Mouse (Mus musculus): ENCODE results near the gene Ckap4. TPM values are rescaled to one million over a fixed set of nuclear protein-coding genes. Genes with fewer than 3 reads are reported as not detected.

Ckap4 gene
- polyA plus RNA-seq, 1 experiment from 2014 or later: 49.2 TPM

- peak; percentile 49 for ATAC-seq
- 11% methylated on average over 3 of the region's 3 CpGs for WGBS
- no peaks in the 10 kb centered on the region for H3K36me3 ChIP-seq (ENCODE audit: insufficient read depth, low read length)
- H3K27me3 ChIP-seq (replicated peaks; ENCODE audit: insufficient read depth, low read length): no peaks in the 10 kb centered on the region
- H3K4me2 ChIP-seq (replicated peaks; ENCODE audit: low read depth, low read length): no peak overlapping the region
- TF ChIP-seq EP300 (IDR thresholded peaks at IDR 0.05) (no peak), CTCF (IDR thresholded peaks at IDR 0.05) (peak; percentile 88)
- H3K9me3 ChIP-seq (ENCODE audit: low read length): no peaks in the 10 kb centered on the region
- H3K9ac ChIP-seq (replicated peaks; ENCODE audit: low read depth): no peak overlapping the region
- no peaks in the 10 kb centered on the region for H3K4me1 ChIP-seq (ENCODE audit: insufficient read depth, low read depth, low read length)
- H3K27ac ChIP-seq (ENCODE audit: low read length): no peak overlapping the region
- DNase-seq (ENCODE audit: low spot score): peak; percentile 85
- no peak overlapping the region for H3K4me3 ChIP-seq (ENCODE audit: low read depth, low read length)
Measured at GRCm38 (mm10) chr10:84515512-84515950, 18.3 kb downstream of the Ckap4 start.

GRCm38 (mm10) chr10:84514038-84514578, 19.8 kb downstream of the Ckap4 start:
- no peak overlapping the region for H3K27ac ChIP-seq (ENCODE audit: low read length)
- 0 out of 2 replicates have a peak, but pooled peaks have one; percentile 22 for ATAC-seq
- DNase-seq (ENCODE audit: low spot score): peak; percentile 79
- no peak overlapping the region for H3K4me3 ChIP-seq (ENCODE audit: low read depth, low read length)
- H3K9ac ChIP-seq (replicated peaks; ENCODE audit: low read depth): no peak overlapping the region
- WGBS: 34% methylated on average over 5 of the region's 5 CpGs
- no peaks in the 10 kb centered on the region for H3K36me3 ChIP-seq (ENCODE audit: insufficient read depth, low read length)
- H3K9me3 ChIP-seq (ENCODE audit: low read length): no peaks in the 10 kb centered on the region
- H3K27me3 ChIP-seq (replicated peaks; ENCODE audit: insufficient read depth, low read length): no peaks in the 10 kb centered on the region
- peak; percentile 91 for TF ChIP-seq CTCF (IDR thresholded peaks at IDR 0.05)
- no peak for TF ChIP-seq EP300 (IDR thresholded peaks at IDR 0.05)
- H3K4me2 ChIP-seq (replicated peaks; ENCODE audit: low read depth, low read length): no peak overlapping the region
- no peaks in the 10 kb centered on the region for H3K4me1 ChIP-seq (ENCODE audit: insufficient read depth, low read depth, low read length)

DNA sequence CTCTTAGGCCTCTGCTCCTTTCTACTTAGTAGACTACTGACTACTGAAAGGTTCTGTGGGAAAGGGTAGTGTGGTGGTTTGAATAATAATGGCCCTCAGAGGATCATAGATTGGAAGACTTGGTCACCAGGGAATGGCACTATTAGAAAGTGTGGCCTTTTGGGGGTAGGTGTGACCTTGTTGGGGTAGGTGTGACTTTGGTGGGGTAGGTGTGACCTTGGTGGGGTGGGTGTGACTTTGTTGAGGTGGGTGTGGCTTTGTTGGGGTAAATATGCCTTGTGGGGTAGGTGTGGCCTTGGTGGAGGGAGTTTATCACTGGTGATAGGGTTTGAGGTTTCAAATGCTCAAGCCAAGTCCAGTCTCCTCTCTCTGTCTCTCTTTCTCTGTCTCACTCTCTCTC, 21.1 kb downstream of the Ckap4 start:
- Histone ChIP-seq H3K4me1 (ENCODE audit: insufficient read depth, low read depth, low read length) (no peaks in the 10 kb centered on the region), H3K4me2 (replicated peaks; ENCODE audit: low read depth, low read length) (no peak overlapping the region), H3K4me3 (ENCODE audit: low read depth, low read length) (no peak overlapping the region), H3K36me3 (ENCODE audit: insufficient read depth, low read length) (no peaks in the 10 kb centered on the region), H3K27ac (ENCODE audit: low read length) (no peak overlapping the region), H3K9ac (replicated peaks; ENCODE audit: low read depth) (no peak overlapping the region), H3K27me3 (replicated peaks; ENCODE audit: insufficient read depth, low read length) (no peaks in the 10 kb centered on the region), H3K9me3 (ENCODE audit: low read length) (no peaks in the 10 kb centered on the region)
- TF ChIP-seq CTCF (IDR thresholded peaks at IDR 0.05) (no peak), EP300 (IDR thresholded peaks at IDR 0.05) (no peak)
- ATAC-seq (no peak), DNase-seq (ENCODE audit: low spot score) (no peak)

- no peaks in the 10 kb centered on the region for H3K27me3 ChIP-seq (replicated peaks; ENCODE audit: insufficient read depth, low read length)
- H3K4me2 ChIP-seq (replicated peaks; ENCODE audit: low read depth, low read length): no peak overlapping the region
- no peak for ATAC-seq
- H3K4me3 ChIP-seq (ENCODE audit: low read depth, low read length): no peak overlapping the region
- TF ChIP-seq EP300 (IDR thresholded peaks at IDR 0.05) (no peak), CTCF (IDR thresholded peaks at IDR 0.05) (no peak)
- no peak for DNase-seq (ENCODE audit: low spot score)
- no peak overlapping the region for H3K27ac ChIP-seq (ENCODE audit: low read length)
- no peaks in the 10 kb centered on the region for H3K36me3 ChIP-seq (ENCODE audit: insufficient read depth, low read length)
- H3K9ac ChIP-seq (replicated peaks; ENCODE audit: low read depth): no peak overlapping the region
- WGBS: 67% methylated on average over 1 of the region's 1 CpGs
- H3K9me3 ChIP-seq (ENCODE audit: low read length): no peaks in the 10 kb centered on the region
- H3K4me1 ChIP-seq (ENCODE audit: insufficient read depth, low read depth, low read length): no peaks in the 10 kb centered on the region
Measured at GRCm38 (mm10) chr10:84508603-84509002, 25.3 kb downstream of the Ckap4 start.

GRCm38 (mm10) chr10:84498867-84499266, 35.0 kb downstream of the Ckap4 start:
- H3K36me3 ChIP-seq (ENCODE audit: insufficient read depth, low read length): no peaks in the 10 kb centered on the region
- no peak overlapping the region for H3K4me2 ChIP-seq (replicated peaks; ENCODE audit: low read depth, low read length)
- no peak for ATAC-seq
- WGBS: 40% methylated on average over 2 of the region's 2 CpGs
- H3K9ac ChIP-seq (replicated peaks; ENCODE audit: low read depth): no peak overlapping the region
- H3K27me3 ChIP-seq (replicated peaks; ENCODE audit: insufficient read depth, low read length): no peaks in the 10 kb centered on the region
- H3K9me3 ChIP-seq (ENCODE audit: low read length): no peaks in the 10 kb centered on the region
- no peak for DNase-seq (ENCODE audit: low spot score)
- no peak overlapping the region for H3K4me3 ChIP-seq (ENCODE audit: low read depth, low read length)
- no peak overlapping the region for H3K27ac ChIP-seq (ENCODE audit: low read length)
- TF ChIP-seq CTCF (IDR thresholded peaks at IDR 0.05) (no peak), EP300 (IDR thresholded peaks at IDR 0.05) (no peak)
- 0 out of 2 replicates have a peak, but pooled peaks cover 3% of the 10 kb centered on the region for H3K4me1 ChIP-seq (ENCODE audit: insufficient read depth, low read depth, low read length)

DNA sequence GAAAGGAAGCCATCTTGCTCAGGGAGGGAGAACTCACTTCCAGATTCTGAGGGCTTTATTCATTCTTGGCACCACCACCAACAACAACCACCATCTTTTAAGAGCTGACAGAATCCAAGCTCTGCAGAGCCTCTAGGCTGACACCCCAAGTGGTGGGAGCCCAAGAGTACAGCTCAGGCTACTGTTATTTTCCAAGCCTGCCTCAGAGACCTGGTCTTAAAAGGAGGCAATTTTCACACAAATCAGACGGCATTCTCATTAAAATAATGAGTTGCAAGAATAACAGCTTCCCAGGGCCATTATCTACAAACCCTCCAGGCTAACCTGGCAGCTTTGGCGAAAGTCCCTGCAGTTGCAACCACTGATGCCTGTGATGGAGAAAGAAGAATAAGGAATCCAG, 37.1 kb downstream of the Ckap4 start:
- DNase-seq (ENCODE audit: low spot score): no peak
- Histone ChIP-seq H3K36me3 (ENCODE audit: insufficient read depth, low read length) (no peaks in the 10 kb centered on the region), H3K4me1 (ENCODE audit: insufficient read depth, low read depth, low read length) (0 out of 2 replicates have a peak, but pooled peaks cover 3% of the 10 kb centered on the region), H3K9ac (replicated peaks; ENCODE audit: low read depth) (no peak overlapping the region), H3K4me3 (ENCODE audit: low read depth, low read length) (no peak overlapping the region), H3K27ac (ENCODE audit: low read length) (no peak overlapping the region), H3K27me3 (replicated peaks; ENCODE audit: insufficient read depth, low read length) (no peaks in the 10 kb centered on the region), H3K9me3 (ENCODE audit: low read length) (no peaks in the 10 kb centered on the region), H3K4me2 (replicated peaks; ENCODE audit: low read depth, low read length) (no peak overlapping the region)
- no peak for ATAC-seq
- TF ChIP-seq CTCF (IDR thresholded peaks at IDR 0.05) (no peak), EP300 (IDR thresholded peaks at IDR 0.05) (no peak)
- 77% methylated on average over 2 of the region's 2 CpGs for WGBS

GRCm38 (mm10) chr10:84494432-84494831, 39.4 kb downstream of the Ckap4 start:
- Histone ChIP-seq H3K9me3 (ENCODE audit: low read length) (no peaks in the 10 kb centered on the region), H3K36me3 (ENCODE audit: insufficient read depth, low read length) (no peaks in the 10 kb centered on the region), H3K4me3 (ENCODE audit: low read depth, low read length) (no peak overlapping the region), H3K9ac (replicated peaks; ENCODE audit: low read depth) (no peak overlapping the region), H3K4me1 (ENCODE audit: insufficient read depth, low read depth, low read length) (0 out of 2 replicates have a peak, but pooled peaks cover 3% of the 10 kb centered on the region), H3K27ac (ENCODE audit: low read length) (no peak overlapping the region), H3K4me2 (replicated peaks; ENCODE audit: low read depth, low read length) (no peak overlapping the region), H3K27me3 (replicated peaks; ENCODE audit: insufficient read depth, low read length) (no peaks in the 10 kb centered on the region)
- 56% methylated on average over 7 of the region's 7 CpGs for WGBS
- ATAC-seq (no peak), DNase-seq (ENCODE audit: low spot score) (no peak)
- no peak for TF ChIP-seq EP300 (IDR thresholded peaks at IDR 0.05)
- TF ChIP-seq CTCF (IDR thresholded peaks at IDR 0.05): no peak
